Mouse (Mus musculus) telencephalon, adult 2 months (tissue): ENCODE measurements around the gene Gm5134.

Source experiments
- DNase-seq: peaks from one replicate; pipeline ENCODE4 v3.0.0-alpha.2; 2011; ENCODE audit warnings: low read depth, low spot score

Gm5134 gene

DNA sequence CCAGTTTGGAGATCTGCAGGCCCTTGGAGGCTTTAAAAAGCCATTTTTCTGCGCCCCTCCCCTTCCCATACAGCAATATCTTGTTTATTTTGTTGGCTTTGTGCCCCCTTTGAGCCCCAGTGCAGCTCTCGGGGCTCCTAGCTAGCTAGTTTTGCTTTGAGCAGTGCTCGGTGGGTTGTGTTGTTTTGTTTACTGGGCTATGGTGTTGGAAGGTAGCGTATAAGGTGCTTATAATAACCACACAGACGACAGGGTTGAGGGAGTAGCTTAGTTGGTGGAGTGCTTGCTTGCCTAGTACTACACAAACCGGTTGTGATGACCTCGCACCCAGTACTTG is 78.8 kb downstream of the Gm5134 start:
- DNase-seq = no peak

DNA sequence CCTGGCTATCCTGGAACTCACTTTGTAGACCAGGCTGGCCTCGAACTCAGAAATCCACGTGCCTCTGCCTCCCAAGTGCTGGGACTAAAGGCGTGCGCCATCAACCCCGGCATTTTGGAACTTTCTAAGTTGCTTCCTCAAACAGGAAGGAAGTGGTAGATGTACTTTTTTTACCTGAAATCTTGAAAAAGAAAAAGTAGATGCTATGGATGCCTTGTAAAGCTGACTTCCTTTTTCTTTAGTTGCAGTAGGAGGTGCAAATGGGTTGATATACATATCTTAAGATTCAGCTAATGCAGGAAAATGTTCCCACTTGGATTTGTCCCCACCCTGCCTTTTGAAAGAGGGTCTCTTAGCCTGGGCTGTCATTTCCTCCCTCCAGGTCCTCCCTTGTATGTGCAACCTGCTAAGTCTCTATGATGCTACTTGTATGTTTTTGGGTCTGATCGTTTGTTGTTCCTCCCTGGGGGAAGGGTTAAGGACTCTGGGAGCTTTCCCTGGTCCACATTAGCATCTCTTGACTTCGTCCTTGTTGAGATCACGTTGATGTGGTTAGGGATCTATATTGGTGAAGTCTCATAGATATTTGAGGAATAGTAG is 79.8 kb downstream of the Gm5134 start:
- DNase-seq = no peak

DNA sequence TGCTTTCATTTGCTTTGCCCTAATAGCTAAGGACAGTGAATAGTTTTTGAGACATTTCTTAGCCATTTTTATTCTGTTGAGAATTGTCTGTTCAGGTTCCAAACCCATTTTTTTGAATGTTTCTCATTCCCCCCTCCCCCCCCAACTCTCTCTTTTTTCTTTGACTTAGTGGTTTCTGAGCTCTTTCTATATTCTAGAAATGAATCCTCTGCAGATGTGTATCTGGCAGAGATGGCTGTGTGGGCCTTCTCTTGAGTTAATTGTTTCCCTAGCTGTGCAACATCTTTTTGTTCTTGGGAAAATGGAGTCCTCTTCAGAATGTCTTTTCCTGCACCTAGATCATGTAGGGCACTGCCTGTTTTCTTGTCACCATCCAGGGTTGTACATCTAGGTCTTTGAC is 81.0 kb downstream of the Gm5134 start:
- DNase-seq = no peak

DNA sequence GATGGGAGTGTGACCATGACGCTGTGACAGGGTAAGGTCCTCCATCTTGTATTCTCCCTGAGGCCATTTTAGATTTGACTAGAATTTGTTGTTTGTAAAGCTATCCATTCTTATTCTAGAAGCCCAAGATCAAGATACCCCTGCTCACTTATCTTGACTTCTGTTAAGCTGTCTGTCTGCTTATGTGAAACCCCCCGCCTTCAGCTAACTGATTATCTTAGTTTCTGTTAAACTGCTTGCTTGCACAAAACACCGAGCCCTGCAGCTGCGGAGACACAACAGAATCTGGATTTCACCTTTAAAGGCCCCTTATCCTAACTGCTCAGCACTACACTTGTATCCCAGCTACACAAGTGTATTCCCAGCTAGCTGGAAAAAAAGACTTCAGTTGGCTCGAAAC is 82.6 kb downstream of the Gm5134 start:
- DNase-seq = no peak

DNA sequence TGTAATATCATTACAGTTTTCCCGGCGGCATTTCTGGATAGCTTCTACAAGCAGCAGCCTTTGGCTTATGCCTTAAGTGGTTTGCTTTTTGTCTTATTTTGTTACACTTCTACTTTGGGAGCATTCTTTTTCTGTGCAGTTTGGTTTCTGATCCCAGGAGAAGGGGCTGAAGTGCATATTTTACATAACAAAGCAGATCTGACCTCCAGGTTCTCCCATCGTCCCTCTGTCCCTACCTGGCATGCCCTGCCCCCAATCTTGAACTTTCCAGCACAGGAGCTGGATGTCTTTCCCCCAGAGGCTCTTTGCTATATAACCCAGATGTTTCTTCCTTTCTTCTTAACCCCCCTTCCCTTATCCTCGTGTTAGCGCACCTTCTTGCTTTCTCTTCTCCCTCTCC is 91.0 kb downstream of the Gm5134 start:
- DNase-seq = no peak

DNA sequence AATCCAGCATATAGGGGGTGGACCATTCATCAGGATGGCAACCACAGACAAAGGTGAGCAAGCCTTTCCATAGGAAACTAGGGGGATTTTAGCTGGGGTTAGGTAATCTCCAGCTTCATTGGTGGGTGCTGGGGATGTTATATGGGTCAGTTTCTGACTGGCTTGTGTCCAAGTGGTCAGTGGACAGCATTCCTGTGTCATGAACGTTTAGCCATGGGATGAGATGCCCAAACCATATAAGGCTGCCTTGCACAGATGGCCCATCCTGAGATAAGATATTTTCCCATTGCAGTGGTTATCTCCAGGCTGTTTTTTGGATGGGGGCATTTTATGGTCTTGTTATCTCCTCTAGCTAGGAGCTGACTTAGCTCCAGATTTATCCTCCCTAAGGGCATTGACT is 92.4 kb downstream of the Gm5134 start:
- DNase-seq = no peak

DNA sequence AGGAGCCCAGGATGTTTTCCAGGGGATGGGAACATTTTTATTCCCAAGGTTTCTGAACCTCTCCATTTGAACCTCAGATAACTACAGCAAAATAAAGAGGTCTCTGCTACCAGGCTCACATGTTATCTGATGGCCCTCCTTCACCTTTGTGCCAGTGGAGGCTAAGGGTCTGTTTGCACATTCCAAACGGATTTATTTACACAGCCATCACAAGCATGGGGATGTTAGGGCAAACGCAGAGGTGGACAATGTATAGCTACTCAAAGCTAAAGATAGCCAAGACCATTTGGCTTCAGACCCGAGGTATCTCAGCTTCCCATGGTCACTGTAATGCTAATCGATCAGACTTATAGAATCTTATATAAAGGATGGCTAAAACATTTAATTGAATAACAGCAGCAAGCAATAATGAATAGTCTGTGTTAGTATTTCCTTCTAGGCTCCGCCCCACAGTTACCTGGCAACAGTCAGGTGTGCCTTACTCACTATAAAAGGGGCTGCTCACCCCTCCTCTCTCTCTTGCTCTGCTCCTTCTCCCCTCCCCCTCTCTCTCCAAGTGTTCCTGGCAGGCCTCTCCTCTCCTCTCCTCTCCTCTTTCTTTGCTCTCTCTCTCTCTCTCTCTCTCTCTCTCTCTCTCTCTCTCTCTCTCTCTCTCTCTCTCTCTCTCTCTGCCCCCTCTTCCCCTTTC is 93.0 kb downstream of the Gm5134 start:
- DNase-seq = no peak

DNA sequence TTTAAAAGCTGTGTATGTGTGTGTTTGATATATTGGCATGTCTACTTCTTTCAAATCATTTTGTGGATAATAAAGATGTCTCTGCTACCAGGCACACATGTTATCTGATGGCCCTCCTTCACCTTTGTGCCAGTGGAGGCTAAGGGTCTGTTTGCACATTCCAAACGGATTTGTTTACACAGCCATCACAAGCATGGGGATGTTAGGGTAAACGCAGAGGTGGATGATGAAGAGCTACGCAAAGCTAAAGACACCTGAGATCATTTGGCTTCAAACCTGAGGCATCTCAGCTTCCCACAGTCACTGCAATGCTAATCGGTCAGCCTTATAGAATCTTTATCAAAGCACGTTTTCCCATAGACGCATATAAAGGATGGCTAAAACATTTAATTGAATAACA is 94.7 kb downstream of the Gm5134 start:
- no peak for DNase-seq

DNA sequence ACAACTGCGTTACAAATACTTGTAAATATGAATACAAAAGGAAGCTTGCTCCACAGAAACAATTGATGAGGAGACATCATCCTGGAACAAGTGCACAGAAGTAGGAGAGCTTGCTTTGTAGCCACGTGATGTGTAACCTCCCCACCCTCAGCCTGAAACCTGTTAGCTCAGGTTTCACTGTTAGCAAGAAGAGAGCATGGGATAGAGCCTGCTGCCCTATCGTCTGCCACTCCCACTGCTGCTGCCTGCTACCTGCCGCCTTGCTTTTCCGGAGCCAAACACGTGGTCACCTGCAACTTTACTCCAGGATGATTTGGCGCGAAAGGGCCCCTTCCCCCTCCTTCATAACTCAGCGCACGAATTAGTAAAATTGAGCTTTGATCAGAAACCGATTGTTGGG is 97.5 kb downstream of the Gm5134 start:
- DNase-seq = no peak
